Mouse (Mus musculus) thymus, adult 2 months (tissue): ENCODE measurements at regions not wholly inside any gene's neighbourhood (a gene's known extent, or its start where the extent isn't known, plus 50 kb on each side); places are given as distances from the start of the nearest gene placed in this dataset.

ENCODE experiments used
- CTCF ChIP-seq: fragments of 200-500 bp; IDR thresholded peaks from 2 replicates; pipeline ENCODE4 v1.5.1; 2012; ENCODE audit warnings: mild to moderate bottlenecking, control low read depth, low read length, moderate library complexity, borderline replicate concordance; ENCODE audit not compliant: control insufficient read depth, poor library complexity, insufficient read depth; ENCODE audit errors: extremely low read depth
- POLR2A ChIP-seq: fragments of 200-500 bp; IDR thresholded peaks from 2 replicates; pipeline ENCODE4 v1.6.1; 2012; ENCODE audit warnings: mild to moderate bottlenecking, low read length, control low read depth, moderate library complexity; ENCODE audit not compliant: control insufficient read depth, poor library complexity, insufficient read depth; ENCODE audit errors: extremely low read depth

- no peak for TF ChIP-seq CTCF
- TF ChIP-seq POLR2A: no peak
Observed at GRCm38 (mm10) chr7:113693526-113693925, 72.3 kb upstream of the Spon1 start.
